Mouse (Mus musculus): ENCODE data around the gene Map4k2.

The Map4k2 gene

GRCm38 (mm10) chr19:6400096-6401086, 59.5 kb downstream of the Map4k2 start:
- DNase-seq (ENCODE audit: low read depth, low spot score), result no peak

- DNase-seq (ENCODE audit: low read depth, low spot score), result no peak
These were observed 60.3 kb downstream of the Map4k2 start for GRCm38 (mm10) chr19:6401131-6401815.

GRCm38 (mm10) chr19:6401951-6402350, 61.0 kb downstream of the Map4k2 start:
- no peak for DNase-seq (ENCODE audit: low read depth, low spot score)

GRCm38 (mm10) chr19:6403869-6404268, 62.9 kb downstream of the Map4k2 start:
- no peak for DNase-seq (ENCODE audit: low read depth, low spot score)
